Mouse (Mus musculus) liver, postnatal 0 days (tissue): ENCODE measurements around the gene Parp12.

ENCODE experiments used
- CTCF ChIP-seq: sonication (generic); IDR thresholded peaks from 2 replicates; pipeline ENCODE4 v1.5.1; 2016; ENCODE audit warnings: antibody characterized with exemption, low read depth
- EP300 ChIP-seq: IDR thresholded peaks from 2 replicates; pipeline ENCODE4 v1.6.1; 2016; ENCODE audit warnings: antibody characterized with exemption, low read depth, mild to moderate bottlenecking

- no peak for TF ChIP-seq CTCF
- no peak for TF ChIP-seq EP300
These were observed 45.5 kb downstream of the Parp12 start for GRCm38 (mm10) chr6:39072664-39073063.
